Mouse (Mus musculus) heart, embryonic 15.5 days (tissue): ENCODE measurements at regions not wholly inside any gene's neighbourhood (a gene's known extent, or its start where the extent isn't known, plus 50 kb on each side); places are given as distances from the start of the nearest gene placed in this dataset.
A peak's percentile ranks its signal among the peaks of the same experiment; 100 is the strongest.

Source experiments
- ATAC-seq: fragments of 200-750 bp; cut with Nextera tagmentation; replicated peaks from 2 replicates; pipeline ENCODE4 v1.8.0; 2017; ENCODE audit warnings: low read depth, moderate TSS enrichment; ENCODE audit not compliant: insufficient number of reproducible peaks, insufficient read depth, low FRiP score
- H3K27ac ChIP-seq: fragments of 300-500 bp; sonication (generic); 2 replicates; pipeline ENCODE4 v1.5.1; 2015; ENCODE audit warnings: mild to moderate bottlenecking, inconsistent platforms
- H3K27me3 ChIP-seq: fragments of 300-500 bp; sonication (generic); 2 replicates; pipeline ENCODE4 v1.6.1; 2015; ENCODE audit warnings: inconsistent platforms
- H3K36me3 ChIP-seq: fragments of 300-500 bp; sonication (generic); 2 replicates; pipeline ENCODE4 v1.6.1; 2015; ENCODE audit warnings: mild to moderate bottlenecking, inconsistent platforms
- H3K4me1 ChIP-seq: fragments of 300-500 bp; sonication (generic); replicated peaks from 2 replicates; pipeline ENCODE4 v1.6.1; 2015; ENCODE audit warnings: inconsistent platforms
- H3K4me2 ChIP-seq: fragments of 300-500 bp; sonication (generic); 2 replicates; pipeline ENCODE4 v1.6.1; 2015; ENCODE audit warnings: inconsistent platforms, mild to moderate bottlenecking, moderate library complexity
- H3K4me3 ChIP-seq: fragments of 300-500 bp; sonication (generic); 2 replicates; pipeline ENCODE4 v1.5.1; 2015; ENCODE audit warnings: mild to moderate bottlenecking, inconsistent platforms
- H3K9ac ChIP-seq: fragments of 300-500 bp; sonication (generic); 2 replicates; pipeline ENCODE4 v1.6.1; 2015; ENCODE audit warnings: mild to moderate bottlenecking, inconsistent platforms
- H3K9me3 ChIP-seq: fragments of 300-500 bp; sonication (generic); replicated peaks from 2 replicates; pipeline ENCODE4 v1.6.1; 2016; ENCODE audit warnings: inconsistent platforms
- WGBS: fragments of 180-500 bp; shearing (Covaris S2); methylation state at CpG from one replicate; pipeline ENCODE4 v1.1.7; 2015; ENCODE audit warnings: mixed read lengths; 5-methylcytosine and 5-hydroxymethylcytosine counted together

DNA sequence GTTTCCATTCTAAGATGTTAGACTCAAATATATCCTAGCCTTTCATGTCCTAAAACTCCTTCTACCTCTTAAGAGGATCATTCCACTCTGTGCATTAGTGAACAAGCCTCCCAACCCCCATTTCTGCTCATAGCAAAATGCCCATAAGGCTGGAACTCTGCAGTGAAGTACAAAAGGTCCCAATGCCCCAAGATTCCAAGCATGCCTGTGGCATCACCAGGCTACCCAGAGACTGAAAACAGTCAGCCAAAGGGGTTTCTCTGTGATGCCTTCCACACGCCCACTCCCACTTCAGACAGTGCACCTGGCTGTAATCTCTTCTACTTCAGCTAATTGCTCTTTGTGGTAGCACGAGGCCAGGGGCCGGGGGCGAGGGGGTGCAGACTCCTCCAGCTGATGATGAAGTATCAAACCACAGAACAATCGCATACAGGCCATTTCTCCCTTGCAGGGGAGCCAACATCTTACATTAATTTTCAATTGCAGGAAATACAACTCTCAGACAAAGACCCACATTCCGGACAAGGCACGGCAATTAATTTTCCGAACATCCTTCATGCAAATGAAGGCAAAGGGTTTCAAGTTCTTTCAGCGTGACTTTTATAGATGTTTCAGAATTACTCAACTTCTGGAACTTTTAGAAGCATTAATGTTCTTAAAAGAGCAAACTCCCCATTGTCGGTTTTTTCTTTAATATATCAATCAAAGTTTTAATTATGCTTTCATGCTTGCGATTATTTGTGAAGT lies 313.6 kb downstream of the 1500009L16Rik start:
- Histone ChIP-seq H3K4me2 (no peak overlapping the region), H3K9me3 (no peaks in the 10 kb centered on the region), H3K27ac (no peak overlapping the region), H3K9ac (no peak overlapping the region), H3K4me3 (no peak overlapping the region), H3K36me3 (no peaks in the 10 kb centered on the region), H3K27me3 (no peaks in the 10 kb centered on the region), H3K4me1 (0 out of 2 replicates have a peak, but pooled peaks cover 3% of the 10 kb centered on the region)
- ATAC-seq = no peak
- 70% methylated on average over 11 of the region's 11 CpGs for WGBS

- Histone ChIP-seq H3K9ac (no peak overlapping the region), H3K4me3 (no peak overlapping the region), H3K9me3 (no peaks in the 10 kb centered on the region), H3K4me2 (no peak overlapping the region), H3K27me3 (no peaks in the 10 kb centered on the region), H3K4me1 (no peaks in the 10 kb centered on the region), H3K27ac (no peak overlapping the region), H3K36me3 (no peaks in the 10 kb centered on the region)
- ATAC-seq = no peak
- WGBS = 66% methylated on average over 5 of the region's 5 CpGs
Observed at GRCm38 (mm10) chr10:84048706-84049105, 326.0 kb downstream of the 1500009L16Rik start.

DNA sequence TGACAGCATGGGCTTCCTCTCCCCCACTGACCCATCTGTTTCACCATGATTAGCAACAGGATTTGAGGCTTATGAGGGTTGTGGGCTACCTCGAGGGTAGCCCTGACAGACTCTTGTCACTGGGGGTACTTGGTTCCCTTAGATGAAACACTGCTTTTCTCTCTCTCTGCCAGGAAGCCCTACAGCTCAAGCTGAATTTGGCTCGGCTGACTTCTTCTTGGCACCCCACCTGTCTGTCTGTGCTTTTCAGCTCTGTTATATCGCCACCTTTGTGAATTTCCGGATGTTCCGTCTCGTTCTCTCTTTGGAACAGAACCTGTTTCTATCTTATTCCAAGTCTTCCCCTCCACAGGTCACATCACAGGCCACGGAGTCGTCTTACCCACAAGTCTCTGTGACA lies 330.0 kb downstream of the 1500009L16Rik start:
- WGBS = 81% methylated on average over 8 of the region's 8 CpGs
- no peak overlapping the region for H3K27ac ChIP-seq
- ATAC-seq = no peak

GRCm38 (mm10) chr10:84054551-84055336 lies 332.1 kb downstream of the 1500009L16Rik start:
- Histone ChIP-seq H3K27me3 (no peaks in the 10 kb centered on the region), H3K27ac (no peak overlapping the region), H3K4me2 (no peak overlapping the region), H3K4me3 (no peak overlapping the region), H3K36me3 (no peaks in the 10 kb centered on the region), H3K9ac (no peak overlapping the region), H3K4me1 (peaks cover 27% of the 10 kb centered on the region), H3K9me3 (no peaks in the 10 kb centered on the region)
- 75% methylated on average over 6 of the region's 6 CpGs for WGBS
- ATAC-seq = no peak

More for the DNA sequence above, 330.0 kb downstream of the 1500009L16Rik start:
- no peak overlapping the region for H3K4me2 ChIP-seq
- H3K4me1 ChIP-seq = peaks cover 22% of the 10 kb centered on the region
- H3K36me3 ChIP-seq = no peaks in the 10 kb centered on the region
- H3K9me3 ChIP-seq = no peaks in the 10 kb centered on the region
- no peak overlapping the region for H3K9ac ChIP-seq
- no peaks in the 10 kb centered on the region for H3K27me3 ChIP-seq
- no peak overlapping the region for H3K4me3 ChIP-seq

- Histone ChIP-seq H3K4me1 (peaks cover 35% of the 10 kb centered on the region), H3K4me2 (no peak overlapping the region), H3K36me3 (no peaks in the 10 kb centered on the region), H3K9me3 (no peaks in the 10 kb centered on the region), H3K27ac (peak overlapping the region; percentile 24; the same call in 1 of the 2 replicates), H3K9ac (no peak overlapping the region), H3K27me3 (no peaks in the 10 kb centered on the region), H3K4me3 (no peak overlapping the region)
- 61% methylated on average over 10 of the region's 10 CpGs for WGBS
- no peak for ATAC-seq
Observed at GRCm38 (mm10) chr10:84055402-84056167, 332.9 kb downstream of the 1500009L16Rik start.

GRCm38 (mm10) chr10:84056323-84057169 lies 333.9 kb downstream of the 1500009L16Rik start:
- no peaks in the 10 kb centered on the region for H3K36me3 ChIP-seq
- WGBS = 79% methylated on average over 14 of the region's 14 CpGs
- no peaks in the 10 kb centered on the region for H3K27me3 ChIP-seq
- no peak overlapping the region for H3K4me2 ChIP-seq
- ATAC-seq = no peak
- H3K9me3 ChIP-seq = no peaks in the 10 kb centered on the region
- H3K4me3 ChIP-seq = no peak overlapping the region
- H3K4me1 ChIP-seq = peaks cover 45% of the 10 kb centered on the region
- no peak overlapping the region for H3K9ac ChIP-seq
- 0 out of 2 replicates have a peak overlapping the region, but pooled peaks have one; percentile 31 for H3K27ac ChIP-seq

GRCm38 (mm10) chr10:84058301-84058700 lies 335.6 kb downstream of the 1500009L16Rik start:
- H3K4me3 ChIP-seq = no peak overlapping the region
- H3K4me1 ChIP-seq = peaks cover 47% of the 10 kb centered on the region
- H3K27ac ChIP-seq = no peak overlapping the region
- ATAC-seq = no peak
- 98% methylated on average over 2 of the region's 2 CpGs for WGBS
- H3K27me3 ChIP-seq = no peaks in the 10 kb centered on the region
- no peaks in the 10 kb centered on the region for H3K9me3 ChIP-seq
- H3K36me3 ChIP-seq = no peaks in the 10 kb centered on the region
- no peak overlapping the region for H3K9ac ChIP-seq
- H3K4me2 ChIP-seq = no peak overlapping the region

GRCm38 (mm10) chr10:84059646-84060491 lies 337.2 kb downstream of the 1500009L16Rik start:
- Histone ChIP-seq H3K4me1 (peaks cover 47% of the 10 kb centered on the region), H3K4me2 (no peak overlapping the region), H3K27me3 (no peaks in the 10 kb centered on the region), H3K4me3 (no peak overlapping the region), H3K36me3 (no peaks in the 10 kb centered on the region), H3K27ac (peak overlapping the region; percentile 86), H3K9ac (no peak overlapping the region), H3K9me3 (no peaks in the 10 kb centered on the region)
- ATAC-seq = no peak
- WGBS = 90% methylated on average over 9 of the region's 9 CpGs

DNA sequence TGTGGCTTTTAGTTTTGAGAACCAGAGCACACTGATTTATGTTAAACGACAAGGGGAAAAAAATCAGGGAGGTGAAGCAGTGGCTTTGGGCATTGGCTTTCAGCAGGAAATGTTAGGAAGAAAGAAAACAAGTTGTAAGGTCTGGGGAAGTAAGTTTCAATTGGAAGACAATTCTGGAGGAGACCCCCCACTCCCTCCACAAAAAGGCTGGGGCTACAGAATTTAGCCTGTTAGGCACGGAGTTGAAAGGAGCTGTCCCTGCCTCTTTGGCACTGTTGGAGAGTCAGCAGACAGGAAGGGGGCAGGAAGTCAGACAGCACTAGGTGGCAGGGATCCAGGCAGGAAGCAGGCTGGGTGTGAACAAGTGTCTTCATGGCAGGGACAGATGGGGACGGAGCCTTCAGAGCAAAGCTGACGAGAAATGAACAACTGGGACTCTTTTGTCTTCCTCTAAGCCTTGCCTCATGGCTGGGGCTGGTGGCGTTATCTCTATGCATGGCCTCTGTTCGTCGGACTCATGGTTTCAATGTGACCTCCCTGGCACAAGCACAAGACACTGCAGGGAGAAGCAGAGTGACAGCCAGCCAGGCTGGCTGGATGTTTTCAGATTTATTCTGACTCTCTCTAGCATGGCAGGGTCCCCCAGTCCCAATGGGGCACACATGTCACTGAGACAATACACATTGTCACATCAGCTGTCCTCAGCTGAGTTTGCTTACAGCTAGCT lies 338.0 kb downstream of the 1500009L16Rik start:
- peaks cover 40% of the 10 kb centered on the region for H3K4me1 ChIP-seq

More for the DNA sequence above, 338.0 kb downstream of the 1500009L16Rik start:
- ATAC-seq = peak; percentile 85
- H3K4me3 ChIP-seq = no peak overlapping the region
- peak overlapping the region; percentile 30 for H3K4me2 ChIP-seq
- 9% methylated on average over 7 of the region's 7 CpGs for WGBS
- no peaks in the 10 kb centered on the region for H3K9me3 ChIP-seq
- no peaks in the 10 kb centered on the region for H3K27me3 ChIP-seq
- H3K27ac ChIP-seq = peak overlapping the region; percentile 86
- no peaks in the 10 kb centered on the region for H3K36me3 ChIP-seq
- no peak overlapping the region for H3K9ac ChIP-seq
